Mouse (Mus musculus): ENCODE measurements around the gene Cenps. TPM values are rescaled to one million over a fixed set of nuclear protein-coding genes. Genes with fewer than 3 reads are reported as not detected.

Cenps gene
- total and polyA plus RNA-seq, 2 experiments, result 0.33 to 0.46 TPM

DNA sequence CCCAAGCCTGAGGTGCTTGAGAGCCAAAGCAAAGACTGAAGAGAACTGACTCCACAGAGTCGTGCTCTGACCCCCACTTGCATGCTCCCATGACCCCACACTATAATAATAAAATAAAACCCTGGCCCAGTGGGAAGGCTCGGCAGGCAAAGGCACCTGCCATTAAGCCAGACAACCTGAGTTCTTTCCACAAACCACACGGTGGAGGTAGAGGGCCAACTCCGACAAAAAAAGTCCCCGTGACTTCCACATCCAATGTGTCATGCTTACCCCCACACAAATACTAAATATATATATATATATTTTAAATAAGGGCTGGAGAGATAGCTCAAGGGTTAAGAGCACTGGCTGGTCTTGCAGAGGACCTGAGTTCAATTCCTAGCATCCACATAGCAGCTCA, 26.7 kb upstream of the Cenps start:
- H3K4me3 ChIP-seq (ENCODE audit: insufficient read depth, low read depth, low read length), result no peak overlapping the region
- no peak overlapping the region for H3K9ac ChIP-seq (ENCODE audit: low read depth, low read length)
- no peaks in the 10 kb centered on the region; the same call in 1 of the 2 replicates for H3K79me2 ChIP-seq (ENCODE audit: control insufficient read depth, insufficient read depth, low read length)
- H3K27ac ChIP-seq (replicated peaks; ENCODE audit: insufficient read depth, low read depth, low read length), result no peak overlapping the region
- DNase-seq (ENCODE audit: extremely low read depth, low read depth, low spot score), result no peak
- peaks cover 5% of the 10 kb centered on the region for H3K4me1 ChIP-seq (ENCODE audit: control insufficient read depth, insufficient read depth, low read length)
- TF ChIP-seq POLR2A (IDR thresholded peaks at IDR 0.05; ENCODE audit: extremely low read depth, insufficient read depth, low read length), result no peak
- no peak for TF ChIP-seq CTCF (IDR thresholded peaks at IDR 0.05; ENCODE audit: low read depth, low read length)
- no peaks in the 10 kb centered on the region for H3K27me3 ChIP-seq (ENCODE audit: control insufficient read depth, insufficient read depth, low read length)
- WGBS, result 60% methylated on average over 5 of the region's 5 CpGs
- peaks cover 11% of the 10 kb centered on the region for H3K36me3 ChIP-seq (ENCODE audit: control insufficient read depth, insufficient read depth, low read length)

DNA sequence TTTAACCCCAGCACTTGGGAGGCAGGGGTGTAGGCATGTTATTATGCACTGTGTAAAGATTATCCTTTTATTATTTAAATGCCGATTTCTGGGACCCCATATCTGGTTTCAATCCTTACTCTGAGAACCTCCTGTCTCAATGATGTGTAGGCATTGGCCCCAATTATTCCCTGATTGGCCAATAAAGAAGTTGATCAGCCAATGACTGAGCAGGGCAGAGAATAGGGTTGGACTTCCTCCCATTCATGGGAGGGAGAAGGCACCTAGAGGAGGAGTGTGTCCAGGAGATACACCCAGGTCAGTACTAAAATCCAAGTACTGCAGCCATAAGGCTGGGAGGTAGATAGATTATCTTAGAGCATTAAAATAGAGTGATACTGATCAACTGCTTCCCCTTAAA, 25.8 kb upstream of the Cenps start:
- H3K4me1 ChIP-seq (ENCODE audit: control insufficient read depth, insufficient read depth, low read length), result peaks cover 5% of the 10 kb centered on the region
- H3K4me3 ChIP-seq (ENCODE audit: insufficient read depth, low read depth, low read length), result no peak overlapping the region
- TF ChIP-seq POLR2A (IDR thresholded peaks at IDR 0.05; ENCODE audit: extremely low read depth, insufficient read depth, low read length), result no peak
- no peak for TF ChIP-seq CTCF (IDR thresholded peaks at IDR 0.05; ENCODE audit: low read depth, low read length)
- H3K27me3 ChIP-seq (ENCODE audit: control insufficient read depth, insufficient read depth, low read length), result no peaks in the 10 kb centered on the region
- H3K27ac ChIP-seq (replicated peaks; ENCODE audit: insufficient read depth, low read depth, low read length), result no peak overlapping the region
- peaks cover 16% of the 10 kb centered on the region for H3K36me3 ChIP-seq (ENCODE audit: control insufficient read depth, insufficient read depth, low read length)
- H3K79me2 ChIP-seq (ENCODE audit: control insufficient read depth, insufficient read depth, low read length), result no peaks in the 10 kb centered on the region; the same call in 1 of the 2 replicates
- peak; percentile 35 for DNase-seq (ENCODE audit: extremely low read depth, low read depth, low spot score)
- WGBS, result 66% methylated on average over 1 of the region's 1 CpGs
- H3K9ac ChIP-seq (ENCODE audit: low read depth, low read length), result no peak overlapping the region

DNA sequence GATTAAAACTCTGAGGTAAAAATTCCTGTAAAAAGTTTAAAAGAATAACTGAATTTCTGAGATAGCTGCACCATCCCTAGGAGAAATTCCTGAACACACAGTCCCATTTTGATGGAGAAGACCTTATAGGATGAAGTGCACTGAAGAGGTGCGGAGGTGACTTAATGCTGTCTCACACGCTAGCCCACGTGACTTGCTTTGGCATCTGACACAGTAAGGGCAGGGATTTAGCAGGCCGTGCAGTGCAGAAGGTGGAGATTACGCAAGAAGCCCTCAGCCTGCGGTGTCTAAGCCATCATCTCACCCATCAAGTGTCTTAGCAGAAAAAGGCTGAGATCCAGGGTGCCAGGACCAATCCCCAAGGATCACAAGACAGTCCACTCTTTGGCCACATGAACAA, 23.7 kb upstream of the Cenps start:
- Histone ChIP-seq H3K9ac (ENCODE audit: low read depth, low read length) (no peak overlapping the region), H3K4me1 (ENCODE audit: control insufficient read depth, insufficient read depth, low read length) (peaks cover 5% of the 10 kb centered on the region), H3K36me3 (ENCODE audit: control insufficient read depth, insufficient read depth, low read length) (peaks cover 34% of the 10 kb centered on the region), H3K27ac (replicated peaks; ENCODE audit: insufficient read depth, low read depth, low read length) (no peak overlapping the region), H3K27me3 (ENCODE audit: control insufficient read depth, insufficient read depth, low read length) (no peaks in the 10 kb centered on the region), H3K79me2 (ENCODE audit: control insufficient read depth, insufficient read depth, low read length) (no peaks in the 10 kb centered on the region; the same call in 1 of the 2 replicates), H3K4me3 (ENCODE audit: insufficient read depth, low read depth, low read length) (no peak overlapping the region)
- TF ChIP-seq CTCF (IDR thresholded peaks at IDR 0.05; ENCODE audit: low read depth, low read length) (no peak), POLR2A (IDR thresholded peaks at IDR 0.05; ENCODE audit: extremely low read depth, insufficient read depth, low read length) (no peak)
- WGBS, result 45% methylated on average over 6 of the region's 6 CpGs
- peak; percentile 73 for DNase-seq (ENCODE audit: extremely low read depth, low read depth, low spot score)

DNA sequence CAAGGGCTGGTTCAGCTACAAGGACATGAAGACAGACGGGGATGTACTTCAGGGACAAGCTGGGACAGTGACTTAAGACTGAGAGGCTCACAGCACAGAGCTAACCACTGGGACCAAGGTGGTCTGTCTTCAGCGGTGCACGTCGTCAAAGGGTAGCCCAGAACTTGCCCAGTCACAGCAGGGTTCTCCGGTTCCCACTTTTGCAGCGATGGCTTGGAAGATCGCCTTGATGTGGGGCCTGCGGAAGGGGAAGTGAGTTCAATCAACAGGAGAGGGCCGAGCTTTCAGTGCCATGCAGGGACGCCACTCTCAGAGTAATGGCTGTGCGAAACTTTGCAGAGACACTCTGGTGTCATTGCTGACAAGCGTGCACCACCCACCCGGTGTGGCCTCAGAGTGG, 22.5 kb upstream of the Cenps start:
- Histone ChIP-seq H3K27me3 (ENCODE audit: control insufficient read depth, insufficient read depth, low read length) (no peaks in the 10 kb centered on the region), H3K36me3 (ENCODE audit: control insufficient read depth, insufficient read depth, low read length) (peaks cover 41% of the 10 kb centered on the region), H3K27ac (replicated peaks; ENCODE audit: insufficient read depth, low read depth, low read length) (no peak overlapping the region), H3K79me2 (ENCODE audit: control insufficient read depth, insufficient read depth, low read length) (no peaks in the 10 kb centered on the region), H3K4me3 (ENCODE audit: insufficient read depth, low read depth, low read length) (no peak overlapping the region), H3K4me1 (ENCODE audit: control insufficient read depth, insufficient read depth, low read length) (no peaks in the 10 kb centered on the region), H3K9ac (ENCODE audit: low read depth, low read length) (no peak overlapping the region)
- no peak for DNase-seq (ENCODE audit: extremely low read depth, low read depth, low spot score)
- TF ChIP-seq POLR2A (IDR thresholded peaks at IDR 0.05; ENCODE audit: extremely low read depth, insufficient read depth, low read length) (no peak), CTCF (IDR thresholded peaks at IDR 0.05; ENCODE audit: low read depth, low read length) (no peak)
- 91% methylated on average over 13 of the region's 13 CpGs for WGBS

DNA sequence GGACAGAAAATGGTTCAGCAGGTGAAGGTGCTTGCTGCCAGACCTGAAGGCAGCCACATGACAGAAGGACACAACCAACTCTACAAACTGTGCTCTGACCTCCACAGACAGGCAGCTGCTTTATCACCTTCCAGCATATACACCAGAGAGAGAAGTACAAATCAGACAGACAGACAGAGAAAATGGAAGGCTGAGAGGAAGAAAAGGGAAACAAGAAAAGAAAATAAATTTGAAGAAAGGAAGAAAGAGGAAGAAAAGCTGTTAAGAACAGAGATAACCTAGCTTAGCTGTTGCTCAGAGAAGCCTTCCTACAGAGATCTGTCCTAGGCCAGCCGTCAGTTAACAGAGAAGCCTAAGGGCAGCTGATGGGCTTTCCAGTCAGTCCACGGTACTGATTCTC, 21.8 kb upstream of the Cenps start:
- H3K27me3 ChIP-seq (ENCODE audit: control insufficient read depth, insufficient read depth, low read length), result no peaks in the 10 kb centered on the region
- no peak overlapping the region for H3K9ac ChIP-seq (ENCODE audit: low read depth, low read length)
- H3K36me3 ChIP-seq (ENCODE audit: control insufficient read depth, insufficient read depth, low read length), result peaks cover 46% of the 10 kb centered on the region
- H3K4me1 ChIP-seq (ENCODE audit: control insufficient read depth, insufficient read depth, low read length), result no peaks in the 10 kb centered on the region
- TF ChIP-seq CTCF (IDR thresholded peaks at IDR 0.05; ENCODE audit: low read depth, low read length), result no peak
- TF ChIP-seq POLR2A (IDR thresholded peaks at IDR 0.05; ENCODE audit: extremely low read depth, insufficient read depth, low read length), result no peak
- DNase-seq (ENCODE audit: extremely low read depth, low read depth, low spot score), result no peak
- no peaks in the 10 kb centered on the region for H3K79me2 ChIP-seq (ENCODE audit: control insufficient read depth, insufficient read depth, low read length)
- no peak overlapping the region for H3K27ac ChIP-seq (replicated peaks; ENCODE audit: insufficient read depth, low read depth, low read length)
- WGBS, result 80% methylated on average over 2 of the region's 2 CpGs
- no peak overlapping the region for H3K4me3 ChIP-seq (ENCODE audit: insufficient read depth, low read depth, low read length)

DNA sequence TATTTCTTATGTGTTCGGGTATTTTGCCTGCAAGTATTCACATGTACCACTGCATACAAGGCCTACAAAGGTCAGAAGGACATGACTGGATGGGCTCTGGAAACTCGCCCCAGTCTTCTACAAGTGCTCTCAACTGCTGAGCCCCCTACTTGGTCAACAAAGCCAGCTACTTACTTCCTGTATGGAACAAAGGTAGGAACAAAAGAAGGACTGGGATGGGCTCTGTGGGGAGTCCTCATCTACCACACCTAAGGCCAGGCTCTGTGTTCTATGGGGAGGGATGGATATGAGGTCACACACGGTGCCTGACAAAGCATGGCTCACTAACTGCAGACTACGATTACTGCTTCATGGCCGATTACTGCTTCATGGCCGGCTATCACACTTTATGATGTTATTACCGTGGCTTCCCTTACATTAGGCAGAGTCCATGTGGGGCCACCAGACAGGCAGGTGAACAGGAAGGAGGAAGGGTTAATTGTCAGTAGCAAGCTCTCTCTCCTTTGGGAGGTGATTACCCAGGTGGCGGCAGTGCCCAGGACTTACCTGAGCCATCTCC, 20.1 kb upstream of the Cenps start:
- Histone ChIP-seq H3K4me3 (ENCODE audit: insufficient read depth, low read depth, low read length) (no peak overlapping the region), H3K9ac (ENCODE audit: low read depth, low read length) (no peak overlapping the region), H3K79me2 (ENCODE audit: control insufficient read depth, insufficient read depth, low read length) (no peaks in the 10 kb centered on the region), H3K27ac (replicated peaks; ENCODE audit: insufficient read depth, low read depth, low read length) (no peak overlapping the region), H3K27me3 (ENCODE audit: control insufficient read depth, insufficient read depth, low read length) (no peaks in the 10 kb centered on the region), H3K36me3 (ENCODE audit: control insufficient read depth, insufficient read depth, low read length) (peaks cover 49% of the 10 kb centered on the region), H3K4me1 (ENCODE audit: control insufficient read depth, insufficient read depth, low read length) (no peaks in the 10 kb centered on the region)
- WGBS, result 96% methylated on average over 8 of the region's 8 CpGs
- no peak for DNase-seq (ENCODE audit: extremely low read depth, low read depth, low spot score)
- TF ChIP-seq POLR2A (IDR thresholded peaks at IDR 0.05; ENCODE audit: extremely low read depth, insufficient read depth, low read length) (no peak), CTCF (IDR thresholded peaks at IDR 0.05; ENCODE audit: low read depth, low read length) (no peak)
